Mouse (Mus musculus): Measurements from ENCODE around the gene C330007P06Rik. TPM values are rescaled to one million over a fixed set of nuclear protein-coding genes. Genes with fewer than 3 reads are reported as not detected.

C330007P06Rik gene
- polyA plus RNA-seq, 1 experiment from 2014 or later, result 21.1 TPM

DNA sequence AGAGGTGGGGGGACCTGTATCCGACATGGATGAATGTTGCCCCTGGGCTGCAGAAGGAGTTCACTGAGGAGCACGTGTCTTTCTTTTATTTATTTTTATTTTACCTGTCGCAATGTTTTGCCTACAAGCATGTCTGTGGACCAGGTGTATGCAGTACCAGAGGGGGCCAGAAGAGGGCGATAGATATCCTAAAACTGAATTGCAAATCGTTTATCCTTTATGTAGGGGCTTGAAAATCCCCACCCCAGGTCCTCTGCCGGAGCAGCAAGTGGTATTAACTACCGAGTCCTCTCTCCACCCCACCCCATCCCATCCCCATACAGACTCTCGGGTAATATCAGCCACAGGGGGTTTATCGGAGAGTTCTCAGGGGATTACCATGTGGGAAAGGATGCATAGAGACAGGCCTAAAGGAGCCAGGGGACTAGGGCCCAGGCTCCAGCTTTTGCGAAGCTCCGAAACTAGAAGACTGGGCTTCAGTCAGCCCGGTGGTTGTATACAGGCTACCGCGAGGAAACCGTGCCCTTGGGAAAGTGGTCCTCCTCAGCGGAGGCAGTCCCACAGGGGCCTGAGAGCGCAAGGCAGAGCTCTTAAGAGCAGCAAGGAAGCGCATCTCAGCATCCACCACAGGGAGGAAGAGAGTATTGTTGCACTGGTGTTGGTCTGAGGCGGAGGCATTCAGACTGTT lies 40.4 kb downstream of the C330007P06Rik start:
- Histone ChIP-seq H3K4me3 (ENCODE audit: control insufficient read depth in 1 of 2, insufficient read depth in 1 of 2, low read depth in 1 of 2, low read length in 2 of 2) (peak overlapping the region; percentile 3 to 16; a peak in 3 of 4 replicates), H3K36me3 (ENCODE audit: control insufficient read depth, insufficient read depth, low read length) (no peaks in the 10 kb centered on the region), H3K27me3 (ENCODE audit: control insufficient read depth, insufficient read depth, low read length) (no peaks in the 10 kb centered on the region), H3K9me3 (ENCODE audit: control insufficient read depth, low read length) (no peaks in the 10 kb centered on the region), H3K27ac (replicated peaks in 1 of 2; ENCODE audit: control insufficient read depth in 1 of 2, insufficient read depth in 1 of 2, low read depth in 2 of 2, low read length in 2 of 2) (no peak overlapping the region), H3K4me2 (ENCODE audit: low read length) (peak overlapping the region; percentile 50), H3K9ac (ENCODE audit: low read length) (peak overlapping the region; percentile 41; the same call in 1 of the 2 replicates), H3K4me1 (ENCODE audit: control insufficient read depth in 2 of 2, insufficient read depth in 2 of 2, low read length in 2 of 2) (peaks cover 2 to 12% of the 10 kb centered on the region in 2 experiments; a peak in 2 of 4 replicates)
- 33% methylated on average over 19 of the region's 19 CpGs for WGBS
- no peak for ATAC-seq (ENCODE audit: insufficient number of reproducible peaks, insufficient read depth, low FRiP score, low read depth)

DNA sequence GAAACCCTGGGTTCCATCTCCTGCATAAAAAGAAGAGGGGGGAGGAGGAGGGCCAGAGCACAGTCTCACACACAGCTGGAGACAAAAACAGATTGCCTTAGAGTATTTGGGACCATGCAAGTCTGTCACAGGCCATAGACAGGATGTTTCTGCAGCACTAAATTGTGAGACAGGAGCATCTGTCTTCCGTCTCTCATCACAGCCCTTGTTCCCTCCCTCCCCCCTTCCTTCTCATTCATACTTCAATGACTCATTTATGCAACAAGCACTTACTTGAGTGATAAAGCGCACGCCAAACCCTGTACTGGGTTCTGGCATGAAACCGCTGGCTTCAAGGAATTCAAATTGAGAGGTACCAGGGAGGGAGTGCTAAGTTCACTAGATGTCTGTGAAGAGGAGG lies 42.3 kb downstream of the C330007P06Rik start:
- no peaks in the 10 kb centered on the region for H3K27me3 ChIP-seq (ENCODE audit: control insufficient read depth, insufficient read depth, low read length)
- 0 out of 2 replicates have a peak, but pooled peaks have one; percentile 21 for ATAC-seq (ENCODE audit: insufficient number of reproducible peaks, insufficient read depth, low FRiP score, low read depth)
- H3K4me1 ChIP-seq (ENCODE audit: control insufficient read depth in 2 of 2, insufficient read depth in 2 of 2, low read length in 2 of 2), result peaks cover 2 to 12% of the 10 kb centered on the region in 2 experiments; a peak in 2 of 4 replicates
- H3K9me3 ChIP-seq (ENCODE audit: control insufficient read depth, low read length), result no peaks in the 10 kb centered on the region
- no peaks in the 10 kb centered on the region for H3K36me3 ChIP-seq (ENCODE audit: control insufficient read depth, insufficient read depth, low read length)
- H3K4me2 ChIP-seq (ENCODE audit: low read length), result no peak overlapping the region
- H3K9ac ChIP-seq (ENCODE audit: low read length), result no peak overlapping the region
- WGBS, result 31% methylated on average over 4 of the region's 4 CpGs
- no peak overlapping the region for H3K4me3 ChIP-seq (ENCODE audit: control insufficient read depth in 1 of 2, insufficient read depth in 1 of 2, low read depth in 1 of 2, low read length in 2 of 2)
- H3K27ac ChIP-seq (replicated peaks in 1 of 2; ENCODE audit: control insufficient read depth in 1 of 2, insufficient read depth in 1 of 2, low read depth in 2 of 2, low read length in 2 of 2), result peak overlapping the region in 1 of 2 experiments; percentile 33; a peak in 1 of 4 replicates

GRCm38 (mm10) chrX:36830271-36830670 lies 43.6 kb downstream of the C330007P06Rik start:
- Histone ChIP-seq H3K27me3 (ENCODE audit: control insufficient read depth, insufficient read depth, low read length) (no peaks in the 10 kb centered on the region), H3K36me3 (ENCODE audit: control insufficient read depth, insufficient read depth, low read length) (no peaks in the 10 kb centered on the region), H3K9ac (ENCODE audit: low read length) (no peak overlapping the region), H3K4me3 (ENCODE audit: control insufficient read depth in 1 of 2, insufficient read depth in 1 of 2, low read depth in 1 of 2, low read length in 2 of 2) (no peak overlapping the region), H3K4me2 (ENCODE audit: low read length) (no peak overlapping the region), H3K27ac (replicated peaks in 1 of 2; ENCODE audit: control insufficient read depth in 1 of 2, insufficient read depth in 1 of 2, low read depth in 2 of 2, low read length in 2 of 2) (no peak overlapping the region), H3K9me3 (ENCODE audit: control insufficient read depth, low read length) (no peaks in the 10 kb centered on the region), H3K4me1 (ENCODE audit: control insufficient read depth in 2 of 2, insufficient read depth in 2 of 2, low read length in 2 of 2) (peaks cover 2 to 12% of the 10 kb centered on the region in 2 experiments; a peak in 2 of 4 replicates)
- 30% methylated on average over 5 of the region's 5 CpGs for WGBS
- ATAC-seq (ENCODE audit: insufficient number of reproducible peaks, insufficient read depth, low FRiP score, low read depth), result no peak

- H3K4me1 ChIP-seq (ENCODE audit: control insufficient read depth in 2 of 2, insufficient read depth in 2 of 2, low read length in 2 of 2), result peaks cover 2 to 9% of the 10 kb centered on the region in 2 experiments; a peak in 1 of 4 replicates
These were observed 47.0 kb downstream of the C330007P06Rik start for GRCm38 (mm10) chrX:36826873-36827272.

DNA sequence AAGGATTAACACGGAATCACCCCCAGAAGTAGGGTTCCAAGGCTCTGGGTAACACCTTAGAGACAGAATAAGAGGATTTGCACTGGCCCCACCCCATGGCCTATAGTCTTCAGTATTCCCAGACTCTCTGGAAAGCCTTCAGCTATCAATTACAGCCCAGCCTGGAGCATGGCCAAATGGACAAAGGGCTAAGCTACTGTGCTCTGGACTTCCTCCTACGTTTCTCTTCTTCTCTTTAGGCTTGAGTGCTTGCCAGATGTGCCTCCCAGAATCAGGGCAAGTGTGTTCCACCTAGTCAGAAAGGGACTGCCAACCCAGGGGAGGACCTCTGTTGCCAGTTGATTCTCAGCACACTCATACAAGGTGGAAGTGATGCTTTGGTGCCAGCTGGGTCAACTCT lies 48.9 kb downstream of the C330007P06Rik start:
- Histone ChIP-seq H3K9ac (ENCODE audit: low read length) (no peak overlapping the region), H3K9me3 (ENCODE audit: control insufficient read depth, low read length) (no peaks in the 10 kb centered on the region), H3K4me3 (ENCODE audit: control insufficient read depth in 1 of 2, insufficient read depth in 1 of 2, low read depth in 1 of 2, low read length in 2 of 2) (no peak overlapping the region), H3K27me3 (ENCODE audit: control insufficient read depth, insufficient read depth, low read length) (no peaks in the 10 kb centered on the region), H3K27ac (replicated peaks in 1 of 2; ENCODE audit: control insufficient read depth in 1 of 2, insufficient read depth in 1 of 2, low read depth in 2 of 2, low read length in 2 of 2) (no peak overlapping the region), H3K4me2 (ENCODE audit: low read length) (no peak overlapping the region), H3K36me3 (ENCODE audit: control insufficient read depth, insufficient read depth, low read length) (no peaks in the 10 kb centered on the region), H3K4me1 (ENCODE audit: control insufficient read depth in 2 of 2, insufficient read depth in 2 of 2, low read length in 2 of 2) (no peaks in the 10 kb centered on the region)
- ATAC-seq (ENCODE audit: insufficient number of reproducible peaks, insufficient read depth, low FRiP score, low read depth), result no peak
- WGBS, result 59% methylated on average over 2 of the region's 2 CpGs

More at GRCm38 (mm10) chrX:36826873-36827272, 47.0 kb downstream of the C330007P06Rik start:
- Histone ChIP-seq H3K27me3 (ENCODE audit: control insufficient read depth, insufficient read depth, low read length) (no peaks in the 10 kb centered on the region), H3K9me3 (ENCODE audit: control insufficient read depth, low read length) (no peaks in the 10 kb centered on the region), H3K4me3 (ENCODE audit: control insufficient read depth in 1 of 2, insufficient read depth in 1 of 2, low read depth in 1 of 2, low read length in 2 of 2) (no peak overlapping the region), H3K4me2 (ENCODE audit: low read length) (no peak overlapping the region), H3K36me3 (ENCODE audit: control insufficient read depth, insufficient read depth, low read length) (no peaks in the 10 kb centered on the region), H3K9ac (ENCODE audit: low read length) (no peak overlapping the region), H3K27ac (replicated peaks in 1 of 2; ENCODE audit: control insufficient read depth in 1 of 2, insufficient read depth in 1 of 2, low read depth in 2 of 2, low read length in 2 of 2) (no peak overlapping the region)
- ATAC-seq (ENCODE audit: insufficient number of reproducible peaks, insufficient read depth, low FRiP score, low read depth), result no peak
- WGBS, result 77% methylated on average over 4 of the region's 5 CpGs

DNA sequence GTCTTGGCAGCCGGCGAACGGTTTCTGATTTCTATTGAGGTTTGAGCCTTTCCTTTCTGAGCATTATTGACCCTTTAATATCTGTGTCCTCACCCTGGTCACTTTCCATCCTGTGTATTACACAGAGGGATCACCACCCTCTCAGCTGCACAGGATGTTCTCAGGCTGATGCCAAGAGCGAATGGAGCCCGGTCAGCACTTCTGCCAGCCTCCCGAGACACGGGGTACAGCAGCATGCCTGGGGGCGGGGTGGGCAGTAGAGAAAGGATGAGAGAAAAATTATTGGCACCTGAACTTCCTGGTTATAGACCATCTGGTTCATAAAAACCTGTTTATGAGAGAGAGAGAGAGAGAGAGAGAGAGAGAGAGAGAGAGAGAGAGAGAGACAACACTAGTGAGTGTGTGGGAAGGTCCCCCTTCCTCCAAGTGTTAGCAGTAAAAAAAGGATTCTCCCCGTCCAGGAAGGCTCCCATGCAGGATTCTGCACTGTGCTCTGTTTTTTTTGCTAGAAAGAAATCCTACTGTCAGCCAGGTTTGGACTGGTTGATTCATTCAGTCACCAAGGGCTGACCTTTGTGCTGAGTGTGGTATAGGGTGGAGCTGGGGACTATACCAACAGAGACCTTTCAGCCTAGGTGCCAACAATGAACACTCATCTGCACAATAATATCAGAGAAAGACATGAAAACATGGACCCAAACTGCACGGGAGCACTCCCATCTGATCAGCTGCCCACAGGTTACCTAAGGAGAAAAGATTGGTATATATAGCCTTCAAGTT lies 49.8 kb downstream of the C330007P06Rik start:
- no peaks in the 10 kb centered on the region for H3K9me3 ChIP-seq (ENCODE audit: control insufficient read depth, low read length)
- H3K9ac ChIP-seq (ENCODE audit: low read length), result no peak overlapping the region
- WGBS, result 74% methylated on average over 10 of the region's 10 CpGs
- H3K4me1 ChIP-seq (ENCODE audit: control insufficient read depth in 2 of 2, insufficient read depth in 2 of 2, low read length in 2 of 2), result no peaks in the 10 kb centered on the region
- no peaks in the 10 kb centered on the region for H3K36me3 ChIP-seq (ENCODE audit: control insufficient read depth, insufficient read depth, low read length)
- no peak overlapping the region for H3K27ac ChIP-seq (replicated peaks in 1 of 2; ENCODE audit: control insufficient read depth in 1 of 2, insufficient read depth in 1 of 2, low read depth in 2 of 2, low read length in 2 of 2)
- H3K27me3 ChIP-seq (ENCODE audit: control insufficient read depth, insufficient read depth, low read length), result no peaks in the 10 kb centered on the region
- no peak overlapping the region for H3K4me3 ChIP-seq (ENCODE audit: control insufficient read depth in 1 of 2, insufficient read depth in 1 of 2, low read depth in 1 of 2, low read length in 2 of 2)
- H3K4me2 ChIP-seq (ENCODE audit: low read length), result no peak overlapping the region
- ATAC-seq (ENCODE audit: insufficient number of reproducible peaks, insufficient read depth, low FRiP score, low read depth), result no peak

DNA sequence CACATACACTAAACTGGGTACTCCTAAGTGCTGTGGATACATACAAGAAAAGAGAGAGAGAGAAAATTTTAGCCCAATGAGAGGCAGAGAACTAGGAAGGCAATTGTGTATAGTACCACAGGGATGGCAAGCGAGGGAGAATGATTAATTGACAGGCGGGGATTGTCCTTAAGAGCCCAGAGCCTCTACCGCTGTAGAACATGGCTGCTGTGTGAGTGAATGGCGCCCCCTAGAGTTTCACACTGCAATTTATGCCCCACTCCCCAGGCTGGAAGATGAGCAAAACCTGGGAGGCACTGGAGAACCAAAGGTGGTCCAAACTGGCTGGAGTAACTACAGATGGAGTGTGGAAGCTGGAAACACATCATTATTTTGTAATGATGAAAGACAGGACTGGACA lies 53.7 kb downstream of the C330007P06Rik start:
- Histone ChIP-seq H3K36me3 (ENCODE audit: control insufficient read depth, insufficient read depth, low read length) (no peaks in the 10 kb centered on the region), H3K4me2 (ENCODE audit: low read length) (no peak overlapping the region), H3K27me3 (ENCODE audit: control insufficient read depth, insufficient read depth, low read length) (no peaks in the 10 kb centered on the region), H3K9ac (ENCODE audit: low read length) (no peak overlapping the region), H3K4me1 (ENCODE audit: control insufficient read depth in 2 of 2, insufficient read depth in 2 of 2, low read length in 2 of 2) (no peaks in the 10 kb centered on the region; a peak in 1 of 4 replicates), H3K4me3 (ENCODE audit: control insufficient read depth in 1 of 2, insufficient read depth in 1 of 2, low read depth in 1 of 2, low read length in 2 of 2) (no peak overlapping the region), H3K9me3 (ENCODE audit: control insufficient read depth, low read length) (no peaks in the 10 kb centered on the region), H3K27ac (replicated peaks in 1 of 2; ENCODE audit: control insufficient read depth in 1 of 2, insufficient read depth in 1 of 2, low read depth in 2 of 2, low read length in 2 of 2) (no peak overlapping the region)
- no peak for ATAC-seq (ENCODE audit: insufficient number of reproducible peaks, insufficient read depth, low FRiP score, low read depth)
- 18% methylated on average over 4 of the region's 4 CpGs for WGBS
